Comparison of ENCODE assay signal across 15 mouse cellular contexts in the genomic region with DNA sequence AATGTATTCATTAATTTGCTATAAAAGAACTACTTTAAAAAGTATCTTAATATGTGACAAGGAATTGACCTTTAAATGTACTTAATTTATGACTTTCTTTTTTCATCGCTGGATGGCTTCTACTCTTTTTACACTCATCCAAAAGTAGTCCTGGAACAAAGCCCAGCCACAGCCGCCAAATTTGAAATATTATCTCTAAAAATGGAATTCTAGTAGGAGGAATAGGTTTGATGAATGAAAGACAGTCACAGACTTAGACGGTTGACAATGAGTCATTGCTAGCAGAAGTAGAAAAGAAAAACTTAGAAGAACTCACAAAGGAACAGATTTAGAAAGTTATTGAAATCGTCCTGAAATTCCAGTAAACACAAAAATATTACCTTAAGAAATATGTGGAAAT.
A peak's percentile ranks its signal among the peaks of the same experiment; 100 is the strongest.
DNase-seq lines count a peak whose midpoint lies in the region; ATAC-seq and TF ChIP-seq lines count a peak whose summit lies in the region.
"Had no signal": no experiment of that assay in that cellular context is flagged by ENCODE, and none has a peak within 500 bp of the region (broad histone marks: within the 10 kb centered on the region; RNA-seq: fewer than 3 reads in every experiment).

No protein-coding gene starts in this region.

- H3K9ac ChIP-seq in embryonic facial prominence, embryonic 14.5 days (ENCODE audit: low read depth, low read length), result no peak overlapping the region
- H3K9ac ChIP-seq: forebrain, embryonic 12.5 days; heart, embryonic 15.5 days; neural tube, embryonic 15.5 days had no signal

- ATAC-seq in embryonic facial prominence, embryonic 14.5 days (ENCODE audit: low read depth), result no peak
- ATAC-seq: midbrain, embryonic 16.5 days had no signal

- DNase-seq in embryonic facial prominence, embryonic 14.5 days (ENCODE audit: low spot score), result peak; percentile 3
- DNase-seq in embryonic facial prominence, embryonic 10.5 days (ENCODE audit: low spot score), result no peak
- DNase-seq in adrenal gland, postnatal 14 days, result peak; percentile 62
- peak; percentile 50 to 55 for DNase-seq in layer of hippocampus, adult 2 months (ENCODE audit: low spot score in 2 of 2)
- peak; percentile 19 to 46 for DNase-seq in left cerebral cortex, postnatal 36 days (ENCODE audit: low spot score in 2 of 2)
- DNase-seq in kidney, adult 8-10 months, result no peak
- no peak for DNase-seq in thymus, postnatal 10 days (ENCODE audit: low spot score in 2 of 2)
- no peak for DNase-seq in embryo, embryonic 11 days
- DNase-seq: lung, postnatal 36 days; thymus, adult 2 months had no signal

- no peaks in the 10 kb centered on the region for H3K9me3 ChIP-seq in embryonic facial prominence, embryonic 14.5 days (ENCODE audit: control insufficient read depth, low read length)
- H3K9me3 ChIP-seq in embryonic facial prominence, embryonic 10.5 days, result no peaks in the 10 kb centered on the region
- H3K9me3 ChIP-seq: forebrain, embryonic 12.5 days; heart, embryonic 15.5 days; neural tube, embryonic 15.5 days had no signal

- no peak overlapping the region for H3K27ac ChIP-seq in embryonic facial prominence, embryonic 14.5 days (replicated peaks; ENCODE audit: low read depth, low read length)
- H3K27ac ChIP-seq in embryonic facial prominence, embryonic 10.5 days (replicated peaks), result no peak overlapping the region
- no peak overlapping the region for H3K27ac ChIP-seq in layer of hippocampus, adult 2 months
- H3K27ac ChIP-seq: forebrain, embryonic 12.5 days; heart, embryonic 15.5 days; neural tube, embryonic 15.5 days had no signal

- TF ChIP-seq CTCF in layer of hippocampus, adult 2 months (conservative IDR thresholded peaks at IDR 0.05), result no peak

- intact Hi-C loops in left cerebral cortex, postnatal 36 days (cut with DNase I), result no loop called here

- no peak overlapping the region for H3K4me2 ChIP-seq in embryonic facial prominence, embryonic 14.5 days (ENCODE audit: low read depth, low read length)
- H3K4me2 ChIP-seq: forebrain, embryonic 12.5 days; heart, embryonic 15.5 days; liver, embryonic 11.5 days; neural tube, embryonic 15.5 days had no signal

- 51% methylated on average over 4 of the region's 4 CpGs for WGBS in embryonic facial prominence, embryonic 14.5 days
- 87% methylated on average over 4 of the region's 4 CpGs for WGBS in embryonic facial prominence, embryonic 10.5 days

- no peaks in the 10 kb centered on the region for H3K27me3 ChIP-seq in embryonic facial prominence, embryonic 14.5 days (replicated peaks; ENCODE audit: control insufficient read depth, insufficient read depth, low read length)
- no peaks in the 10 kb centered on the region for H3K27me3 ChIP-seq in embryonic facial prominence, embryonic 10.5 days (replicated peaks; ENCODE audit: low read depth, poor library complexity, severe bottlenecking)
- H3K27me3 ChIP-seq: forebrain, embryonic 12.5 days; heart, embryonic 15.5 days; neural tube, embryonic 15.5 days had no signal

- H3K36me3 ChIP-seq in embryonic facial prominence, embryonic 14.5 days (ENCODE audit: control insufficient read depth, insufficient read depth, low read length), result no peaks in the 10 kb centered on the region
- no peaks in the 10 kb centered on the region for H3K36me3 ChIP-seq in embryonic facial prominence, embryonic 10.5 days (replicated peaks)
- H3K36me3 ChIP-seq: forebrain, embryonic 12.5 days; heart, embryonic 15.5 days; neural tube, embryonic 15.5 days had no signal

- no peaks in the 10 kb centered on the region for H3K4me1 ChIP-seq in embryonic facial prominence, embryonic 14.5 days (ENCODE audit: control insufficient read depth, insufficient read depth, low read length)
- no peaks in the 10 kb centered on the region for H3K4me1 ChIP-seq in embryonic facial prominence, embryonic 10.5 days
- H3K4me1 ChIP-seq: forebrain, embryonic 12.5 days; heart, embryonic 15.5 days; neural tube, embryonic 15.5 days had no signal

- H3K4me3 ChIP-seq in embryonic facial prominence, embryonic 14.5 days (ENCODE audit: low read depth, low read length), result no peak overlapping the region
- H3K4me3 ChIP-seq in embryonic facial prominence, embryonic 10.5 days, result no peak overlapping the region
- no peak overlapping the region for H3K4me3 ChIP-seq in layer of hippocampus, adult 2 months
- H3K4me3 ChIP-seq: forebrain, embryonic 12.5 days; heart, embryonic 15.5 days; neural tube, embryonic 15.5 days had no signal

Comparison
In these comparisons a context has a peak if more than half of its experiments do, and no peak if none do; other contexts are left out.
1. DNase-seq: peak in embryonic facial prominence, embryonic 14.5 days (single experiment), adrenal gland, postnatal 14 days (single experiment), layer of hippocampus, adult 2 months (2 of 2) and left cerebral cortex, postnatal 36 days (2 of 2); none in embryonic facial prominence, embryonic 10.5 days (single experiment), kidney, adult 8-10 months (0 of 2), thymus, postnatal 10 days (0 of 2) and embryo, embryonic 11 days (single experiment).